Mouse (Mus musculus) midbrain, embryonic 16.5 days (tissue): Measurements from ENCODE around the gene Phlpp2. TPM values are rescaled to one million over a fixed set of nuclear protein-coding genes. Genes with fewer than 3 reads are reported as not detected.

Experiments used
- ATAC-seq: fragments of 200-750 bp; cut with Nextera tagmentation; 2 replicates; pipeline ENCODE4 v1.8.0; 2017; ENCODE audit warnings: moderate TSS enrichment
- H3K27ac ChIP-seq: fragments of 300-500 bp; sonication (generic); 2 replicates; pipeline ENCODE4 v1.5.1; 2014; ENCODE audit warnings: mild to moderate bottlenecking, low read length, mixed read lengths
- H3K27me3 ChIP-seq: fragments of 300-500 bp; sonication (generic); 2 replicates; pipeline ENCODE4 v1.6.1; 2014; ENCODE audit warnings: low read depth, low read length, mixed read lengths; ENCODE audit not compliant: control insufficient read depth, insufficient read depth
- H3K36me3 ChIP-seq: fragments of 300-500 bp; sonication (generic); 2 replicates; pipeline ENCODE4 v1.6.1; 2014; ENCODE audit warnings: mild to moderate bottlenecking, low read length, moderate library complexity, mixed read lengths; ENCODE audit not compliant: control insufficient read depth, insufficient read depth
- H3K4me1 ChIP-seq: fragments of 300-500 bp; sonication (generic); 2 replicates; pipeline ENCODE4 v1.6.1; 2014; ENCODE audit warnings: mild to moderate bottlenecking, low read length, mixed read lengths; ENCODE audit not compliant: control insufficient read depth, insufficient read depth
- H3K4me2 ChIP-seq: fragments of 300-500 bp; sonication (generic); 2 replicates; pipeline ENCODE4 v1.6.1; 2014; ENCODE audit warnings: mild to moderate bottlenecking, low read length, mixed read lengths
- H3K4me3 ChIP-seq: fragments of 300-500 bp; sonication (generic); 2 replicates; pipeline ENCODE4 v1.5.1; 2014; ENCODE audit warnings: low read depth, mild to moderate bottlenecking, low read length, moderate library complexity, mixed read lengths
- H3K9ac ChIP-seq: fragments of 300-500 bp; sonication (generic); 2 replicates; pipeline ENCODE4 v1.6.1; 2014; ENCODE audit warnings: low read depth, low read length, mixed read lengths
- H3K9me3 ChIP-seq: fragments of 300-500 bp; sonication (generic); replicated peaks from 2 replicates; pipeline ENCODE4 v1.6.1; 2014; ENCODE audit warnings: mild to moderate bottlenecking, low read length, mixed read lengths; ENCODE audit not compliant: control insufficient read depth, poor library complexity, severe bottlenecking
- WGBS: fragments of 180-500 bp; shearing (Covaris S2); extraction: QIAGEN DNeasy Blood & Tissue Kit; methylation state at CpG from one replicate; pipeline ENCODE4 v1.1.7; 2014; 5-methylcytosine and 5-hydroxymethylcytosine counted together
- polyA plus RNA-seq: library from polyadenylated mRNA; unstranded; fragments of >200 nt; fragmentation: Nextera tagmentation; extraction: Ambion mirVana; gene quantifications from 2 replicates; pipeline ENCODE4 v1.2.1, GENCODE M21; 2015

Gene Phlpp2
- polyA plus RNA-seq, 1 experiment from 2014 or later: 4.0 TPM

DNA sequence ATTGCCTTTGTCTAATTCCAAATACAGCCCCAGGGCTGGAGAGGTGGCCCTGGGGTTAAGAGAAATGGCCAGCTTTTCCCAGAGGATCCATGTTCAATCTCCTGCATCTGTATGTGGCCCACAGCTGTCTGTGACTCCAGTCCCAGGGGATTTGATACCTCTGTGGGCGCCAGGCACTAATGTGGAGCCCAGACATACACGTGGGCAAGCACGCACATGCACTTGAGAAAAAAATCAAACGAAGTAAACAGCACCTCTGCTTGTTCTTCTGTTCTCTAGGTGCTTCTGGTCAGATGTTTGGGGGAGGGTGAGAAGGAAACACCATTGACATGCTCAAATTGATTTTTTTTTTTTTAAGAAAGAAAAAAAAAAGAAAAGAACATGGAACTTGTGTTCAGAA, 95.8 kb downstream of the Phlpp2 start:
- peaks cover 17% of the 10 kb centered on the region for H3K27me3 ChIP-seq

DNA sequence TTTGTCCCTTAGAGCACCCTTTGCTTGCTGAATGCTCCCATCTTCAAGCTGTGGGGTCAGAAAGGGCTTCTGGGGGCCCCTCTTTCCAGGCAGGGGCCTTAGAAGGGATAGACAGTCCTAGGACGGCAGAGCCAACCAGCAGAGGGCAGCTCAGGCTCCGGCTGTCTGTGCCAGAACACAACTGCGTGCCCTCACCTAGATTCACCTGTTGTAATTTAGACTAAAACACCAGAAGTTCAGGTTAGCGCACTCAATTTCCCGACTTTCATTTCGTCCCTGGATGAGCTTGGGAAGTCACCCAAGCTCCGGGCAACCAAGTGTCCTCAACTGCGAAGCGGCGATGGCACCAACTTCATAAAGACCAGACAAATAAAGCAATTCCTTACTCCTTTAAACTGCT, 100.5 kb downstream of the Phlpp2 start:
- no peak for ATAC-seq
- no peak overlapping the region for H3K27ac ChIP-seq
- H3K36me3 ChIP-seq: no peaks in the 10 kb centered on the region
- no peaks in the 10 kb centered on the region for H3K4me1 ChIP-seq
- no peak overlapping the region for H3K4me3 ChIP-seq
- 59% methylated on average over 10 of the region's 10 CpGs for WGBS
- H3K9ac ChIP-seq: no peak overlapping the region
- H3K27me3 ChIP-seq: peaks cover 4% of the 10 kb centered on the region; the same call in 1 of the 2 replicates
- H3K9me3 ChIP-seq: no peaks in the 10 kb centered on the region
- H3K4me2 ChIP-seq: no peak overlapping the region

More for the DNA sequence above, 95.8 kb downstream of the Phlpp2 start:
- Histone ChIP-seq H3K9ac (no peak overlapping the region), H3K36me3 (no peaks in the 10 kb centered on the region), H3K9me3 (no peaks in the 10 kb centered on the region), H3K4me1 (peaks cover 7% of the 10 kb centered on the region; the same call in 1 of the 2 replicates), H3K27ac (no peak overlapping the region), H3K4me2 (no peak overlapping the region), H3K4me3 (no peak overlapping the region)
- no peak for ATAC-seq
- WGBS: 73% methylated on average over 4 of the region's 4 CpGs

DNA sequence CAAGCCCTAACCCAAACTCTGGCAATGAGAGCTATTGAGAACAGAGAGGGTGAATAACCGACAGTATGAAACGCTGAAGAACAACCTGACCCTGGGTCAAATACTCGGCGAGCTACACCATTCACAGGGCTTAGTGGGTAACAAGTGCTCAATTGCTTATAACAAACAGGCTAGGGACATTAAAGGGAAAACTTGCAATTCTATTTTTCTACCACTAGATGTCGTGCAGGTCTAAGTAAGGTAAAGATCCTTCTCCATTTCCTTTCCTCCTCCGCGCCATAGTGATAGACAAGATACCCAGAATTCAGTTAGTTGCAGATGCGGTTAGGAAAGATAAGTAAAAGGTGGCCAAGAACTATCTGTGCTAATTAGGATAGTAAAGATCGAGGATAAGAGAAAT, 102.0 kb downstream of the Phlpp2 start:
- Histone ChIP-seq H3K4me1 (no peaks in the 10 kb centered on the region), H3K4me3 (no peak overlapping the region), H3K4me2 (no peak overlapping the region), H3K27me3 (peaks cover 4% of the 10 kb centered on the region; the same call in 1 of the 2 replicates), H3K9ac (no peak overlapping the region), H3K36me3 (no peaks in the 10 kb centered on the region), H3K9me3 (no peaks in the 10 kb centered on the region), H3K27ac (no peak overlapping the region)
- 0 out of 2 replicates have a peak, but pooled peaks have one; percentile 51 for ATAC-seq
- 6% methylated on average over 9 of the region's 9 CpGs for WGBS

DNA sequence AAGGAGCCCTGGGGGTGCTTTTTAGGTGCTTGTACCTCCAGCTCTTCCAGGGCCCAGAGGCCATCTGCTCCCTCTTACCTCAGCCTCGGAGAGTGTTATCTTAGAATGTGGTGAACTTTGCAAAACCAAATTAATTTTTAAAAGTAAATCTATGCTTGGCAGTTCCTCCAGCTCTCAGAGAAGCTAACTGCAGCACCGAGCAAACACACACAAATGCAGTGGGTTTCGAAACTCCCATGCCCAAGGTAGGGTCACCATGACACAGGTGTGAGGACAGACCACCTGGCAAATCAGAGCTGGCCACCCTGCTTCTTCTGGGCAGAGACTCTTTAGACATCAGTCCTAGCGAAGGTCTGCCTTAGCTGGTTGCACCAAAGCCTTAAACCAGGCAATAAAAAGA, 104.6 kb downstream of the Phlpp2 start:
- Histone ChIP-seq H3K9me3 (peaks cover 5% of the 10 kb centered on the region; the same call in 1 of the 2 replicates), H3K36me3 (no peaks in the 10 kb centered on the region), H3K4me2 (no peak overlapping the region), H3K9ac (no peak overlapping the region), H3K4me1 (no peaks in the 10 kb centered on the region), H3K27ac (no peak overlapping the region), H3K27me3 (peaks cover 4% of the 10 kb centered on the region; the same call in 1 of the 2 replicates), H3K4me3 (no peak overlapping the region)
- no peak for ATAC-seq
- 93% methylated on average over 4 of the region's 4 CpGs for WGBS

DNA sequence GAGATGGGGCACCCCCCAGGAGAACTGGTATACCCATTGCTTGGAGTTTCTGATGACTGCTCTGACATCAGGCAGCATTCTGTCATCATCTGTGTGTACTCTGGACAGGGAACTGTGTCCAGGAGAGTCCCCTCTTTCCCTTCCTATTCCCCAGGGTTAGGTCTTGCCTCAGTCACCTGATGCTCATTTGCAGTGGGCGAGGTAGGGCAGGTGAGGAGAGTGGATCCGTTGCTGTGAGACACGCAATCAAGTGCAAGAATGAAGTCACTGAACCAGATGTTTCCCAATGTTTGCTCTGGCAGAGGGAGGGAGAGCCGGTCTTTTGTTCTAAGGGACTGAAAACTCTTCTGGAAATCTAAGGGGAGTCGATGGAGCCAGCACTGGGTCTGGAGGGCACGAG, 111.0 kb downstream of the Phlpp2 start:
- Histone ChIP-seq H3K27ac (no peak overlapping the region), H3K9ac (no peak overlapping the region), H3K4me2 (no peak overlapping the region), H3K9me3 (peaks cover 5% of the 10 kb centered on the region; the same call in 1 of the 2 replicates), H3K4me3 (no peak overlapping the region), H3K4me1 (peaks cover 6% of the 10 kb centered on the region; the same call in 1 of the 2 replicates), H3K36me3 (no peaks in the 10 kb centered on the region), H3K27me3 (no peaks in the 10 kb centered on the region)
- WGBS: 71% methylated on average over 6 of the region's 6 CpGs
- no peak for ATAC-seq

DNA sequence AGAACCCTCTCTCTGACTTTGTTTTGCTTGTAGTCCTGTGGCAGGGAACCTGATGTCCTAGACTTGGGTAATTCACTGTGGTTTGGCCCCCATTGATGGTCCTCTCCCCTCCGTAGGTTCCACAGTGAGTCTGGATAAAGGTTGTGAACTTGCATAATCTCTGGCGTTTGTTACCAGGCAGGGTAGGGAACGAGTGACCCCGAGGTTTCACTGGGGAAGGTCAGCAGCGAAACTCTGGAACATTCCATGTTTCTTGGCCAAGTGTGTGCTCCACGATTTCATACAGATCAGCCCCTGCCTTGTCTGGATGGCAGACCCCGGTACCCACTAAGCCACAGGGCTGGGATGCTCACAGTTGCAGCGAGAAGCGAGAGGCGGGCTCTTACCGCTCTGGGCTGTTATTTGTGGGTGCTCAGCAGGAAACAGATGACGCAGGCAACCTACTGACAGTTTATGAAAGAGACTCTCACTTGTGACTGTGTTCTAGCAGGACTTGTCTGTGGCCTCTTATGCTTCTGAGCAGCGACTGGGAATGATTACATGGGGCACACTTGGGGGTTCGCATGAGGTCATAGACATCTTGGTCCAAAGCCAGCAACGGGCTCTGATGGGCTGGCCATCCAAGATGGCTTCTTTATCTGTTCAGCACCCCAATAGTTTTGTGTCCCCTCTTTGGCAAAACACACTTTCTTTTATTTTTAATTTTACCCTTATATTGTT, 114.2 kb downstream of the Phlpp2 start:
- Histone ChIP-seq H3K4me3 (no peak overlapping the region), H3K9ac (no peak overlapping the region), H3K36me3 (no peaks in the 10 kb centered on the region), H3K4me1 (peaks cover 8% of the 10 kb centered on the region; the same call in 1 of the 2 replicates), H3K27me3 (no peaks in the 10 kb centered on the region), H3K9me3 (no peaks in the 10 kb centered on the region), H3K4me2 (no peak overlapping the region), H3K27ac (no peak overlapping the region)
- WGBS: 69% methylated on average over 15 of the region's 15 CpGs
- ATAC-seq: no peak

DNA sequence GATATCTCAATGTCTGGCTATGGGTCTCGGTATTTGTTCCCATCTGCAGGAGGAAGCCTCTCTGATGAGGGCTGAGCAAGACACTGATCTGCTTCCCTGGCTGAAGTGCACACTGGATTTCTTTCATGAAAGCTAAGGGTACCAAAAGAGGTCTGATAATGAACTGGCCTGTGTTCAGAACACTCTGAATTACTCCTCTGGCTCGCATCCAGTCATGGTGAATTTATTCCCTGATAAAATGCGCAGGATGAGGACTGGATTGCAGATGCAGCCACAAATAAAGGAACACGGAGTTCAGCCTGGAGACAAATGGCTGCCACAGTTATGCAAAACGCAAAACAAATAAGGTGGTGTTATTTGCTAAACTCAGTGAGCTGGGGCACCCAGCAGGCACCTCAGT, 115.6 kb downstream of the Phlpp2 start:
- no peaks in the 10 kb centered on the region for H3K27me3 ChIP-seq
- H3K9ac ChIP-seq: 0 out of 2 replicates have a peak overlapping the region, but pooled peaks have one; percentile 5
- no peak for ATAC-seq
- WGBS: 28% methylated on average over 5 of the region's 5 CpGs
- H3K27ac ChIP-seq: peak overlapping the region; percentile 58
- H3K4me2 ChIP-seq: no peak overlapping the region
- H3K4me1 ChIP-seq: peaks cover 8% of the 10 kb centered on the region; the same call in 1 of the 2 replicates
- H3K4me3 ChIP-seq: no peak overlapping the region
- no peaks in the 10 kb centered on the region for H3K36me3 ChIP-seq
- H3K9me3 ChIP-seq: no peaks in the 10 kb centered on the region

DNA sequence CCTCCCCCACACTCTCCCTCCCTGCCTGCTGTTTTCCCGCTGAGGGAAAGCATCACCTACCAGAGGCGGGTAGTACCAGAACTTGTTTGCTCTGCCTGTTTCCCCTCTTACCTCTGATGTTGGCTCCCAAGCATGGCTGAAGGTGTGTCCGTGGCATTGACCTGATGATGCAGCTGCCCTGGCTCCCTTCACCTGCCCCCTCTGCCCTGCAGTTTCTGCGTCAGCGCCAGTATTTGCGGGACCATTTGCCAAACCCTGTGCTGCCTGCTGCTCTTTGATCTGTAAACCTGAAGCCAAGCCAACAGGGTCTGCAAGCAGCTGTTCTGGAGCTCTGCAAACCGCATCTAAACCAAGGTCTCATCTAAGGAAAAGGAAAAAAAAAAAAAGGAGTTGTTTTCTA, 118.0 kb downstream of the Phlpp2 start:
- Histone ChIP-seq H3K4me2 (no peak overlapping the region), H3K9me3 (no peaks in the 10 kb centered on the region), H3K4me1 (peaks cover 8% of the 10 kb centered on the region; the same call in 1 of the 2 replicates), H3K36me3 (no peaks in the 10 kb centered on the region), H3K27me3 (no peaks in the 10 kb centered on the region), H3K9ac (no peak overlapping the region), H3K27ac (no peak overlapping the region), H3K4me3 (no peak overlapping the region)
- WGBS: 66% methylated on average over 7 of the region's 7 CpGs
- ATAC-seq: no peak

DNA sequence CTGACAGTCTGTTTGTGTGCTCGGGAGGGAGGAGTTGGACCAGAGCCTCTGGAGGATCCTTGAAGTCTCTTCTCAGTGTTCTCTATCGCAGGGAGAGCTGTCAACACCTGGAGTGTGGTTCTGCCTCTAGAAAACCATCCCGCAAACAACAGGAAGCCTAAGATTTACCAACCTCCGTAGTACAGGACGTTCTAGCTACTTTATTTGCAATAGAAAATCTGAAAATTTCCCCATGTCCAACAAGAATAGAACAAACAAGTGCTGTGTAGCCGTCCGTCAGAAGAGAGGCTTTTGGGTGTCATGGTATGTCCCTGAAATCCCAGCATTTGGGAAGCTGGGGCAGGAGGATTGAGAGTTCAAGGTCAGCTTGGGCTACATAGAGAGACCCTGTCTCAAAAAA, 119.4 kb downstream of the Phlpp2 start:
- ATAC-seq: no peak
- peaks cover 8% of the 10 kb centered on the region; the same call in 1 of the 2 replicates for H3K4me1 ChIP-seq

More for the DNA sequence above, 119.4 kb downstream of the Phlpp2 start:
- H3K9ac ChIP-seq: no peak overlapping the region
- 89% methylated on average over 7 of the region's 7 CpGs for WGBS
- no peaks in the 10 kb centered on the region for H3K27me3 ChIP-seq
- H3K4me3 ChIP-seq: no peak overlapping the region
- H3K9me3 ChIP-seq: no peaks in the 10 kb centered on the region
- H3K4me2 ChIP-seq: no peak overlapping the region
- H3K36me3 ChIP-seq: no peaks in the 10 kb centered on the region
- no peak overlapping the region for H3K27ac ChIP-seq
